Mouse (Mus musculus): ENCODE data around the gene Spice1.

- no peak for TF ChIP-seq CTCF (IDR thresholded peaks at IDR 0.05; ENCODE audit: control insufficient read depth, insufficient read depth, insufficient replicate concordance, low read depth, low read length)
- TF ChIP-seq POLR2A (IDR thresholded peaks at IDR 0.05; ENCODE audit: control insufficient read depth, low read depth, low read length) = no peak
Measured at GRCm38 (mm10) chr16:44417596-44417995, 70.7 kb downstream of the Spice1 start.

Data from testis, adult 2 months (tissue).